Mouse (Mus musculus) olfactory bulb, adult 2 months (tissue): ENCODE results near the gene Psmg4.

Experiments
- CTCF ChIP-seq: fragments of 200-500 bp; IDR thresholded peaks from 2 replicates; pipeline ENCODE4 v1.5.1; 2012; ENCODE audit warnings: low read depth, mild to moderate bottlenecking, low read length, moderate library complexity; ENCODE audit not compliant: insufficient read depth
- POLR2A ChIP-seq: fragments of 200-500 bp; IDR thresholded peaks from 2 replicates; pipeline ENCODE4 v1.6.1; 2012; ENCODE audit warnings: mild to moderate bottlenecking, low read depth, low read length, moderate library complexity; ENCODE audit not compliant: insufficient read depth

- TF ChIP-seq CTCF (no peak), POLR2A (no peak)
Measured at GRCm38 (mm10) chr13:34218776-34219175, 56.0 kb downstream of the Psmg4 start.
